Mouse (Mus musculus) lung, postnatal 0 days (tissue): Measurements from ENCODE around the gene Tssc4.

Experiments
- CTCF ChIP-seq: IDR thresholded peaks from 2 replicates; pipeline ENCODE4 v1.5.1; 2016; ENCODE audit warnings: antibody characterized with exemption, mild to moderate bottlenecking
- EP300 ChIP-seq: IDR thresholded peaks from 2 replicates; pipeline ENCODE4 v1.6.1; 2016; ENCODE audit warnings: antibody characterized with exemption, mild to moderate bottlenecking, control low read depth

- TF ChIP-seq CTCF (no peak), EP300 (no peak)
Measured at GRCm38 (mm10) chr7:143057023-143057422, 12.0 kb upstream of the Tssc4 start.
